Mouse (Mus musculus): ENCODE results near the gene Pou5f1. TPM values are rescaled to one million over a fixed set of nuclear protein-coding genes. Genes with fewer than 3 reads are reported as not detected.

Gene Pou5f1
- polyA plus RNA-seq, 1 experiment from 2014 or later: not detected

DNA sequence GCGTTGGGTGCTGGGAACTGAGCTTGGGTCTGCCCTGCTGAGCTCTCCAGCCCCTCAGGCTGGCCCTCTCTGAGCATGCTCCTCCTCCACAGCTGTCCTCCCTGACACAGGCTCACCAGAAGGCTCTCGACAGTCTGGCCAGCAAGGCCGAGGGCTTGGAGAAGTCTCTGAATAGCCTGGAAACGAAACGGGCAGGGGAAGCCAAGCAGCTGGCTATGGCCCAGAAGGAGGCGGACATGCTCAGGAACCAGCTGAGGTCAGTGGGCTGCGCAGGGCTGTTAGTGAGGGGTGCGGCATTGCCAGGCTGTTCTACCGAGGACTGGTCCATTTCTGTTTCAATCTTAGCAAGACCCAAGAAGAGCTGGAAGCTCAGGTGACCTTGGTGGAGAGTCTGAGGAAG is 18.5 kb downstream of the Pou5f1 start:
- H3K27me3 ChIP-seq (replicated peaks; ENCODE audit: control insufficient read depth, insufficient read depth, low read length): no peaks in the 10 kb centered on the region
- H3K27ac ChIP-seq (ENCODE audit: low read depth, low read length): no peak overlapping the region
- no peak overlapping the region for H3K4me3 ChIP-seq (ENCODE audit: low read length)
- H3K36me3 ChIP-seq (ENCODE audit: control insufficient read depth, insufficient read depth, low read length): no peaks in the 10 kb centered on the region
- ATAC-seq: no peak
- no peak overlapping the region for H3K4me2 ChIP-seq (ENCODE audit: low read length)
- no peaks in the 10 kb centered on the region for H3K4me1 ChIP-seq (ENCODE audit: control insufficient read depth, insufficient read depth, low read depth, low read length)
- H3K9me3 ChIP-seq (ENCODE audit: control insufficient read depth, low read length): no peaks in the 10 kb centered on the region
- 85% methylated on average over 9 of the region's 9 CpGs for WGBS
- H3K9ac ChIP-seq (ENCODE audit: low read depth, low read length): no peak overlapping the region

DNA sequence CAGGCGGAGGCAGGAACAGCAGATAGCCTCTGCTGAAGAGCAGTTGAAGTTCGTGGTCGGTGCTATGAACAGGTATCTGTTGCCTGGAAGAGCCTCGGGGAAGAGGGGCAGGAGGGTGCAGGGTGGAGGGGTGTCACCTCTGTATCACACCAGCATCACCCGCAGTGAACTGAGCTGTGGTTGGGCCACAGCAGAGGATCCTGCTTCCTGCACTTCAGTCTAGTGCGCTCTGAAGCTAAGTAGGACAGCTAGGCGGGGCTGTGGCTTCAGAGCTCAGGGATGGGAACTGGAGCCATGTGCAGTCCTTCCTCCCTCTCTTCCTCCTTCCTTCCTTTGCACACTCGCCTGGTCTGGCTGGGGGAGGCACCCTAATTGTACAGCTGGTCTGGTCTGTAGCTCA is 20.8 kb downstream of the Pou5f1 start:
- no peak overlapping the region for H3K4me3 ChIP-seq (ENCODE audit: low read length)

DNA sequence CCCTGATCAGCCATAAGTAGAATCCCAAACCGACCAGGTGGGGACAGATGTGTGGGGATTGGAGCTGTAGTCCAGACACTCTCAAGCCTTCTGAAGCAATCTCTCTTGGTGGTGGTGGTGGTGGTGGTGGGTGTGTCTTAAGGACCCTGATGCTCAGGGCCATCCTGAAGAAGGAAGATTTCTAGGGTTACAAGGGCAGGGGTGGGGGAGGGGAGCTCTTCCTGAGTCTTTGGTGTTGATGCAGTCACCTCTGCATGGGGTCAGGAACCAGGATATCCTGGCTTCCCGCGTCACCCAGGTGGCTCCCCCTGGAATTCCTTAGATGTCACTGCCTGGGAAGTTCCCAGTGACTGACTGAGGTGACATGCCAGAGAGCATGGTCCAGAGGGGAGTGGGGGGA is 26.5 kb downstream of the Pou5f1 start:
- no peaks in the 10 kb centered on the region for H3K27me3 ChIP-seq (replicated peaks; ENCODE audit: control insufficient read depth, insufficient read depth, low read length)
- no peaks in the 10 kb centered on the region for H3K36me3 ChIP-seq (ENCODE audit: control insufficient read depth, insufficient read depth, low read length)
- no peak overlapping the region for H3K27ac ChIP-seq (ENCODE audit: low read depth, low read length)
- no peak for ATAC-seq
- H3K9me3 ChIP-seq (ENCODE audit: control insufficient read depth, low read length): no peaks in the 10 kb centered on the region
- H3K4me1 ChIP-seq (ENCODE audit: control insufficient read depth, insufficient read depth, low read depth, low read length): no peaks in the 10 kb centered on the region; the same call in 1 of the 2 replicates
- no peak overlapping the region for H3K9ac ChIP-seq (ENCODE audit: low read depth, low read length)
- WGBS: 13% methylated on average over 3 of the region's 3 CpGs
- H3K4me3 ChIP-seq (ENCODE audit: low read length): no peak overlapping the region
- H3K4me2 ChIP-seq (ENCODE audit: low read length): no peak overlapping the region

More for the DNA sequence above, 20.8 kb downstream of the Pou5f1 start:
- no peaks in the 10 kb centered on the region; the same call in 1 of the 2 replicates for H3K4me1 ChIP-seq (ENCODE audit: control insufficient read depth, insufficient read depth, low read depth, low read length)
- H3K27me3 ChIP-seq (replicated peaks; ENCODE audit: control insufficient read depth, insufficient read depth, low read length): no peaks in the 10 kb centered on the region
- no peaks in the 10 kb centered on the region for H3K9me3 ChIP-seq (ENCODE audit: control insufficient read depth, low read length)
- no peaks in the 10 kb centered on the region for H3K36me3 ChIP-seq (ENCODE audit: control insufficient read depth, insufficient read depth, low read length)
- no peak for ATAC-seq
- no peak overlapping the region for H3K27ac ChIP-seq (ENCODE audit: low read depth, low read length)
- no peak overlapping the region for H3K9ac ChIP-seq (ENCODE audit: low read depth, low read length)
- H3K4me2 ChIP-seq (ENCODE audit: low read length): no peak overlapping the region
- 87% methylated on average over 8 of the region's 8 CpGs for WGBS

DNA sequence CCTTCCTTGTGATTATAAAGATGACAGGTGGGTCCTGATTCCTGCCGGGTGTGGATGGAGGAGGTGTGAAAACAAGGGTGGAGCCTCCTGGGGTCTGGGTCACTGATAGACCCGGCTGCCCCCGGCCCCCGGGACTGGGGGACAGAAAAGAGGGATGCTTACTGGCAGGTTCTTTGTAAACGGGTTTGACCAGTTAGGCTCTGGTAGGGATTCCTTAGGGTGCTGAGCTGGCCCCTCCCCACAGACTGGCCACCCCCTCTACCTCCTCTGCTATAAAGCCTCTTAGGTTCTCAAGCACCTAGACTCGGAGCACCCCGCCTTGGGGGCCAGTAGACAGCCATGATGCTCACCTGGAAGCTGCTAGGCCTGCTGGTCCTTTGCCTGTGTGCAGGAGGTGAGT is 27.1 kb downstream of the Pou5f1 start, which contains the start of gene Psors1c2:
Gene Psors1c2 (plus strand): TSS at position 301 of the 400 bp plus-strand sequence.
- H3K4me3 ChIP-seq (ENCODE audit: low read length): no peak within 1 kb of the TSS
- H3K27me3 ChIP-seq (replicated peaks; ENCODE audit: control insufficient read depth, insufficient read depth, low read length): no peaks in the 10 kb centered on the region
- WGBS: 49% methylated on average over 7 of the region's 7 CpGs
- ATAC-seq: no peak
- H3K36me3 ChIP-seq (ENCODE audit: control insufficient read depth, insufficient read depth, low read length): no peaks in the 10 kb centered on the region
- H3K9me3 ChIP-seq (ENCODE audit: control insufficient read depth, low read length): no peaks in the 10 kb centered on the region
- H3K27ac ChIP-seq (ENCODE audit: low read depth, low read length): no peak within 1 kb of the TSS
- no peaks in the 10 kb centered on the region; the same call in 1 of the 2 replicates for H3K4me1 ChIP-seq (ENCODE audit: control insufficient read depth, insufficient read depth, low read depth, low read length)
- no peak within 1 kb of the TSS for H3K4me2 ChIP-seq (ENCODE audit: low read length)
- no peak within 1 kb of the TSS for H3K9ac ChIP-seq (ENCODE audit: low read depth, low read length)

- H3K9me3 ChIP-seq (ENCODE audit: control insufficient read depth, low read length): no peaks in the 10 kb centered on the region
- no peaks in the 10 kb centered on the region; the same call in 1 of the 2 replicates for H3K4me1 ChIP-seq (ENCODE audit: control insufficient read depth, insufficient read depth, low read depth, low read length)
- 13% methylated on average over 6 of the region's 6 CpGs for WGBS
- H3K36me3 ChIP-seq (ENCODE audit: control insufficient read depth, insufficient read depth, low read length): no peaks in the 10 kb centered on the region
- no peak overlapping the region for H3K27ac ChIP-seq (ENCODE audit: low read depth, low read length)
- peak; percentile 83 for ATAC-seq
- H3K9ac ChIP-seq (ENCODE audit: low read depth, low read length): no peak overlapping the region
- no peak overlapping the region for H3K4me2 ChIP-seq (ENCODE audit: low read length)
- H3K4me3 ChIP-seq (ENCODE audit: low read length): no peak overlapping the region
- no peaks in the 10 kb centered on the region for H3K27me3 ChIP-seq (replicated peaks; ENCODE audit: control insufficient read depth, insufficient read depth, low read length)
These were observed 28.5 kb downstream of the Pou5f1 start for GRCm38 (mm10) chr17:35534343-35534742.

GRCm38 (mm10) chr17:35537421-35537820 is 31.6 kb downstream of the Pou5f1 start:
- Histone ChIP-seq H3K4me3 (ENCODE audit: low read length) (no peak overlapping the region), H3K9me3 (ENCODE audit: control insufficient read depth, low read length) (no peaks in the 10 kb centered on the region), H3K9ac (ENCODE audit: low read depth, low read length) (no peak overlapping the region), H3K4me1 (ENCODE audit: control insufficient read depth, insufficient read depth, low read depth, low read length) (no peaks in the 10 kb centered on the region), H3K4me2 (ENCODE audit: low read length) (no peak overlapping the region), H3K27me3 (replicated peaks; ENCODE audit: control insufficient read depth, insufficient read depth, low read length) (no peaks in the 10 kb centered on the region), H3K27ac (ENCODE audit: low read depth, low read length) (no peak overlapping the region), H3K36me3 (ENCODE audit: control insufficient read depth, insufficient read depth, low read length) (no peaks in the 10 kb centered on the region)
- ATAC-seq: no peak
- WGBS: 97% methylated on average over 4 of the region's 4 CpGs

DNA sequence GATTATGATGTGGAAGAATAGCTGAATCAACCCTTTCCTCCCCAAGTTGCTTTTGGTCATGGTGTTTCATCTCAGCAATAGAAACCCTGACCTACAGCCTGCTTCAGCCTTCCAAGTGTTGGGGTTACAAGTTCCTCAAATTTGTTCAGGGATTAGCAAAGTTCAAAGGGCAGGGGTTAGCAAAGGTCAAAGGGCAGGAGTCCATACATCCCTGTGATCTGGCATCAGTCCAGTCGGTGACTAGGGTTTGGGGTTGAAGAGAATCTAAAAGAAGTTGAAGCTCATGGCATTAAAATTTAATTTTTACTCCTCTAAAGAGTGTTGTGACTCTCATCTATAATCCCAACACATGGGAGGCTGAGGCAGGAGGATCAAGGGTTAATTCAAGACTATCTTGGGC is 32.7 kb downstream of the Pou5f1 start:
- Histone ChIP-seq H3K36me3 (ENCODE audit: control insufficient read depth, insufficient read depth, low read length) (no peaks in the 10 kb centered on the region), H3K4me2 (ENCODE audit: low read length) (no peak overlapping the region), H3K9ac (ENCODE audit: low read depth, low read length) (no peak overlapping the region), H3K9me3 (ENCODE audit: control insufficient read depth, low read length) (no peaks in the 10 kb centered on the region), H3K27ac (ENCODE audit: low read depth, low read length) (no peak overlapping the region), H3K27me3 (replicated peaks; ENCODE audit: control insufficient read depth, insufficient read depth, low read length) (no peaks in the 10 kb centered on the region), H3K4me1 (ENCODE audit: control insufficient read depth, insufficient read depth, low read depth, low read length) (0 out of 2 replicates have a peak, but pooled peaks cover 2% of the 10 kb centered on the region), H3K4me3 (ENCODE audit: low read length) (no peak overlapping the region)
- ATAC-seq: no peak
- 83% methylated on average over 1 of the region's 1 CpGs for WGBS

DNA sequence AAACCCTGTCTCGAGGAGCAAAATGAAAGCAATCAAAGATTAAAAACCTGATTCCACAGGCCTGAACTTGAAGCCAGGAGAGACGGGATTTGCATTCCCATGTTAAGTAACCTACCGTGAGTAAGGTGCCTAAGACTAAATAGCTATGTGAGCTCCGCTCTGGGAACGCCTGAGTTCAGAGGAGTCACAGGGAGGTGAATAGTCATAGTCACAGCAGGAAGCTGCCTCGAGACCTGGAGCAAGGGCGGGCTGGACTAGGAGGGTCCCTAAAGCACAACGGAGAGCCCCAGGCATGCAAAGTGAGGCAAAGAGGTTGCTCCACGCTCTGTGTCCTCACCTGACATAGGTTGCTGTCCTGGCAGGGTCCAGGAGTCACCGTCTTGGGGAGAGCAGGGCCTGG is 33.7 kb downstream of the Pou5f1 start:
- H3K27me3 ChIP-seq (replicated peaks; ENCODE audit: control insufficient read depth, insufficient read depth, low read length): no peaks in the 10 kb centered on the region
- H3K9ac ChIP-seq (ENCODE audit: low read depth, low read length): no peak overlapping the region
- no peaks in the 10 kb centered on the region for H3K36me3 ChIP-seq (ENCODE audit: control insufficient read depth, insufficient read depth, low read length)
- 60% methylated on average over 10 of the region's 10 CpGs for WGBS
- no peak overlapping the region for H3K4me2 ChIP-seq (ENCODE audit: low read length)
- no peak overlapping the region for H3K4me3 ChIP-seq (ENCODE audit: low read length)
- no peak for ATAC-seq
- H3K4me1 ChIP-seq (ENCODE audit: control insufficient read depth, insufficient read depth, low read depth, low read length): 0 out of 2 replicates have a peak, but pooled peaks cover 3% of the 10 kb centered on the region
- H3K9me3 ChIP-seq (ENCODE audit: control insufficient read depth, low read length): no peaks in the 10 kb centered on the region
- H3K27ac ChIP-seq (ENCODE audit: low read depth, low read length): no peak overlapping the region

DNA sequence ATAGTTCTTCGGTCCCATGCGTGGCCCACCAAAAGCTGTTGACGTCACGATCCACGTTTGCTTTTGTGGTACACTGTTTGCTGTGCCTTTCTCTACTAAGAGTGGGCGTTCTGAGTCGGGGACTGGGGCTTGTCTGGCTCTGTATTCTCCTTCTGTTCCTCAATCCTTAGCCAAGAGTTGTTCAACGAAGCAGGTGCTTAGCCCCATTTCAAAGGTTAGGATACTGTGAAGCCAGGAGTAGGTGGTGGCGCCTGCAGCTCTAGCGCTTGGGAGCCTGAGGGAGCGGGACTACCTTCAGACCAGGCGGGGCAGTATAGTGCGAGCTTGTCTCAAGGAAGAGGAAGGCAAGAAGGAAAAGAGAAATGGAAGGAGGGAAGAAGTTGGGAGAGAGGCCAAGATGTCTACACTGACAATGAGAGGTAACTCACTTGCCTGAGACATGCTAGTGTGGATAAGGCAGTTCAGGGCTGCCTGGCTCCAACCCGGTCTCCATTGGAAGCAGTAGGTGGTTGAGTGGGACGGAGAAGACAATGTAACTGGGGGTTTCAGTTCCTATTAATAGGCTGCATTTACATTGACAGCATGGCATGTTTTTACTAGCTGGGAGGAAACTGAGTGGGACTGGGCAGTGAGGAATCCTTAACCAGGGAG is 37.1 kb downstream of the Pou5f1 start:
- whole genome bisulfite sequencing: 72% methylated on average over 15 of the region's 15 CpGs
- Histone ChIP-seq H3K27ac (ENCODE audit: low read depth, low read length) (no peak overlapping the region), H3K27me3 (replicated peaks; ENCODE audit: control insufficient read depth, insufficient read depth, low read length) (no peaks in the 10 kb centered on the region), H3K4me1 (ENCODE audit: control insufficient read depth, insufficient read depth, low read depth, low read length) (0 out of 2 replicates have a peak, but pooled peaks cover 3% of the 10 kb centered on the region), H3K4me3 (ENCODE audit: low read length) (no peak overlapping the region), H3K9me3 (ENCODE audit: control insufficient read depth, low read length) (no peaks in the 10 kb centered on the region), H3K36me3 (ENCODE audit: control insufficient read depth, insufficient read depth, low read length) (no peaks in the 10 kb centered on the region), H3K4me2 (ENCODE audit: low read length) (peak overlapping the region; percentile 30; the same call in 1 of the 2 replicates), H3K9ac (ENCODE audit: low read depth, low read length) (no peak overlapping the region)
- 0 out of 2 replicates have a peak, but pooled peaks have one; percentile 3 for ATAC-seq
